Mouse (Mus musculus) urinary bladder, adult 18-20 months (tissue): ENCODE results near the gene Nadk2.
A peak's percentile ranks its signal among the peaks of the same experiment; 100 is the strongest.

Experiments
- DNase-seq, 2 experiments: peaks; one replicate each; pipeline ENCODE4 v3.0.0; 2022; ENCODE audit warnings: low spot score in 2 of 2, mixed read lengths in 2 of 2

Gene Nadk2

DNA sequence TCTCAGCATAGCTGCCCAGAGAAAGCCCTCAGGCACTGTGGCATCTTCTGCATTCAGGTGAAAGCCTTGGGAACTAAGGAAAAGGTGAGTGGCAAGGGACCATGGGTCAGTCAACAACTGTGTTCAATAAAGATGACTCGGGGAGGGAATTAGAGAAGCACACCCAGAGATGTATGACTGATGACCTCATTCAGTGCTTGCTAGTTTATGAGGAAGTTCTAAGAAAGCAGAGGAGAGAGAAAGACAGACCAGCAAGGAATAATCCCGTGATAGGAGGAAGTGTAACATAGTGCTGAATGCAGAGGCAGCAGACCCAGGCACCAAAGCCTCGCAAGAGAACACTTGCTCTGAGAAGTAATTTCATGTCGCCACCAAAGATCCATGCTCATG, 60.4 kb downstream of the Nadk2 start:
- DNase-seq = no peak

DNA sequence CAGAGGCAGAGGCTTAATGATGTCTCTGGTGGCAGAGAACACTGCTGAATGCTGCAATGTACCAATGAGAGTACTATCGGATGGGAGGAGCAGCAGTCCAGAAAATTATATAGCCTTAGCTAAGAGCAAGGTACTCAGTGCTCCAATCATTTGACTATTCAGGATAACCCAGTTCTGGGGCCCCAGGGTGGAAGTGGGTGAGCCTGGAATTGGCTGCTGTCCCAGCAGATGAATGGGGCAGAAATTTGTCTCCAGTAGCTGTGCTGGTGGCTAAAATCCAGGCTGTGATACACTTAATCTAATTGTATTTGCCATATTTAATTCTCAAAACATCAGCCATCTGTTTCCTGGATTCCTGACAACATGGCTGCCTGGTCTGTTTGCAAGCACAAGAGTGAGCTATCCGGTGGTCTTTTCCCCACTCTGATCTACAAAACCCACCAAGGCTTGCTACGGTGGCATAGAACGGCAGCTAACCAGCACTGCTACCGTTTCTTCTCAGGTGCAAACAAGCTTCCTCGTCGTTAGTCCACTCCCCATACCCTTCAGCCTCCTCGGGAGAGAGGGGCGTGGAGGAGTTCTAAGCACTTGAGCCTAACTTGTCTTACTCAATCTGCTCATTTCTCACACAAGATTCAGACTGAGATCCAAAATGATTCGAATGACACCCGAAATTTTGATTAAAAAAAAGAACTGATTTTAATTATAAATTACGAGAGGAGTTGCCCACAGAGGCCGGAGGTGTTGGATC, 61.8 kb downstream of the Nadk2 start:
- no peak for DNase-seq

DNA sequence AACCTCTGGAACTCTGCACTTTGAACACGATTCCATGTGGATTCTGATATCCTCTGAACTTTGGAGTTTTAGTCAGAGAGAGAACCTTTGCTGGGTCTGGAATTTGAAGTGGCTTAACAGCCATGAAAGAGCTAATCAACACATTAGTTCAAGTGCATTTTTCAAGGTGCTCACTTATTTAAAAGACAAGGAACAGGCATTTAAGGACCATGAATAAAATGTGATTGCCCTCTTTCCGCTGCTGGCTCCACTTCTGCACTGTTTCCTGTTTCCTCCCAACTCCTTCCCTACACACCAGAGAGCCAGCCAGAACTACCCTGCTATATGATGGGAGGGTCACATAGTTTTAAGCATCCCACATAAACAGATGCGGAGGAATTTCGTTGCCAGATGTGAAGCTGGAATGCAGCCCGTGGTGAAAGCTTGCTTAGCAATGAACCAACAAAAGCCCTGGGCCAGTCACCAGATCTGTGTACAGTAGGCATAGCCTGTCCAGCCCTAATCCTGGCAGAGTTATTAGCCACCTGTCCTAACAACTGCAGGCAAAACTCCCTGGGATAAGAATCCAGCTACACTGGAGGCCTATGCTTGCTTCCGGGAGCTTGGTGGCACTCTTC, 63.9 kb downstream of the Nadk2 start:
- DNase-seq = no peak

GRCm38 (mm10) chr15:9139447-9139846, 68.4 kb downstream of the Nadk2 start:
- DNase-seq = no peak

DNA sequence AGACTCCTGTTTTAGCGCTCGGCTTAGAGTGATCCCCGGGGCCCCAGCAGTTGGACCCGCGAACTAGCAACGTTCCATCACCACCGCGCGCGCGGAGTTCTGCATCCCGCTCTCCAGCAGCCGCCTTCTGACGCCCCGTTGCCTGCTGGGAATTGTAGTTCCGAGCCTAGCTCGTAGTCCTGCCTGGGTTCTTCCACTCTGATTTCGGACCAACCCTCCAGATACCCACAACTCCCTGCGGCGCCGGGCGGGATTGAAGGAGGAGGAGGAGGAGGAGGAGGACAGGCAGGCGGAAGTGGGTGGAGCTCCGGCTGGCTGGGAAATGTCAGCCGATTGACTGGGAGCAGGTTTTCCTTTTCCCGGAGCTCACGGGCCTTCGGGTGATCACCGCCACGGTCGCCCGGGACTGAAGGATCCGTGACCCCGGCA, 69.2 kb downstream of the Nadk2 start, which contains the start of gene Lmbrd2:
Lmbrd2 (plus strand) TSS at position 299 of the 429 bp plus-strand sequence.
- peak; percentile 93 to 98 for DNase-seq

DNA sequence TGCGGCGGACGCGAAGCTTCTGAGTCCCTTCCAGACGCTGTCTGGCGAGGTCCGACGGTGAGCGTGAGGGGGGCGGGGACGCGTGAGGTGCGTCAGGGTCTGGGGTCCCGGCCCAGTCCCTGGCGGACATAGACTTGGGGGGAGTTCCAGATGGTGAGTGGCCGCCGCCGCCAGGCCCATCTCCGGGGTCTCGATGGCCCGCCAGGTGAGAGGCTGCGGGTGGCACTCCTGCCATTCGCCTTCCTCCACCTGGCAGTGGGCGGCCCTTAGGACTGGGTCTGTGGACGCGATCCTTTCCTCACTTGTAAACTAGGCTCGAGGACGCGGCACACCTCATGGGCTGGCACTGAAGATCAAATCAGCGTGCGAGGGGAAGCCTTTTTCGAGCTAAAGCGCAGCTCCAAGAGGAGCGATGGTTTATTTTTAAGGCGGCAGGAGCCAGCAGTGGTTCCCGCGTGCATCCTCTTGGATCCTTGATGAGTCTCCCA, 69.7 kb downstream of the Nadk2 start:
- peak in 1 of 2 experiments; percentile 31 for DNase-seq

DNA sequence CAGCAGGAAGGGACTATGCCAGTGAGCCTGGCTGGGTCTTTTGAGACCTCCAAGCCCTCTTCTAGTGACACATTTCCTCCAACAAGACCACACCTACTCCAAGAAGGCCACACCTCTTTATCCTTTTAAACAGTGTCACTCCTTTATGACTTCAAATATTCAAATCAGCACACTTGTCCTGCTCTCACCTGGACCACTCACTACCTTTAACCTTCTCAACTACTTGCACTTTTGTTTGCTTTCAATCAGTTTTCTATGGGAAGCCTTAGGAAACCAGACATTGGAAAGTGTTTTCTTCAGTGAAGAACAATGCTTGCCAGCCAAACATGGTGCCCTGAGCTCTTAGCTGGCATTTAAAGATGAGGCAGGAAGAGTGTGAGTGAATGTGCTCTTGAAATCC, 84.3 kb downstream of the Nadk2 start, which contains the start of gene Skp2:
Skp2 (minus strand) TSS at position 101 of the 400 bp plus-strand sequence.
- no peak for DNase-seq
